Mouse (Mus musculus) WW6 (cell line): ENCODE results near the gene Chdh.
A peak's percentile ranks its signal among the peaks of the same experiment; 100 is the strongest.

Experiments
- DNase-seq: peaks from one replicate; pipeline ENCODE4 v3.0.0-alpha.2; 2013; ENCODE audit warnings: low read depth, low spot score

Gene Chdh

DNA sequence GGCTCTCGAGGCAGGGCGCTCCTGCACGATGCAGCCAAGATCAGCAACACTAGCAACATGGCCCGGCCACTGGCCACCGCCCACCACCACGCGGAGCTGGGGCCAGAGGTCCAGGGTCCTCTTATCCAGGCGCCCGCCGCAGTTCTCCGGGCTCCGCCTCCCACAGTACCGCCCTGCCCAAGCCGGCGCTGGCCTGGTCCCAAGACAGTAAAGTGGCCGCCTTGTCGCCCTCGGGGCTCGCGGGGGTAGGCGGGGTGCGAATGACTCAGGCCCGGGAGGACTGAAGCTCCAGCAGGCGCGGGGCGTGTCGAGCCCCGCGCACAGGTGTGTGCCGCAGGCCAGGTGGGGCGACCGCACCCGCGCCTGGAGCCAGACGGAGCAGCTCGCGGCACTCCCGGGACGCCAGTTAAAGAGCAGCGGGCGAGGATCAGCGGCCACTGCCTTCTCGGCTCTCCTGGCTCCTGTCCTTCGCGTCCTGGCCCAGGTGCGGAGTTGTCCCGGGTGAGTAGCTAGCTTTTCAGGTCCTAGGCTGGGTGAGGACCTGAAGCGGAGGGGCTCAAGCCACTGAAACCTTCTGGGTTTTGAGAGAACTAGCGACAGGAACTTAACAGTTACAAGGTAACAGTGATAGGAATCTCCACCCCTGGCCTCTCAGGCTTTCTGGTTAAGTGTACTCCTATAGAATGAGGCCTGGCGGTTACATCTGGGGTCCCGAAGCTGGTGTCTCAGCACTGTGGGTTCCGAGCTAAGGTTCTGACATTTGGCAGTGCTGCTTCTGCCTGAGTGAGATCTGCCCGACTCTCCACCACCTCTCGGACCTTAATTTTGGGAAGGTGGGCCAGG lies at the start of gene Chdh, which contains the start of gene Il17rb:
Chdh (plus strand) TSS at position 291 of the 843 bp plus-strand sequence.
Il17rb (minus strand) TSS at position 164 of the 843 bp plus-strand sequence.
- DNase-seq: no peak

DNA sequence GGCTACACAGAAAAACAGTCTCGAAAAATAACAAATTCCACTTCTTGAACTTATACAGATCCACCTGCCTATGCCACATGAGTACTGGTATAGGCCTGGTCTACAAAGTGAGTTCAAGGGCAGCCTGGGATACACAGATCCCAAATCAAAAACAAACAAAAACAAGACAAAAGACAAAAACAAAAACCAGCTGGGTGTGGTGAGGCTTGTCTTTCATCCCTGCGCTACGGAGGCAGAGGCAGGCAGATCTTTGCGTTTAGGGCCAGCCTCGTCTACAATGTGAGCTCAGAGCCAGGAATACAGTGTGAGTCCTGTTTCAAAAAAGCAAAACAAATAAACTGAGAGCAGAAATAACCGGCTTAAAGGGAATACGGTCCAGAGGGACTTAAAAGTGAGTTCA lies 41.2 kb upstream of the Chdh start:
- DNase-seq: no peak

- DNase-seq: peak; percentile 96
Observed at GRCm38 (mm10) chr14:29968075-29968821, 40.6 kb upstream of the Chdh start, which contains the start of gene Selenok. Gene Selenok, plus strand, starts transcription at chr14:29968308.

DNA sequence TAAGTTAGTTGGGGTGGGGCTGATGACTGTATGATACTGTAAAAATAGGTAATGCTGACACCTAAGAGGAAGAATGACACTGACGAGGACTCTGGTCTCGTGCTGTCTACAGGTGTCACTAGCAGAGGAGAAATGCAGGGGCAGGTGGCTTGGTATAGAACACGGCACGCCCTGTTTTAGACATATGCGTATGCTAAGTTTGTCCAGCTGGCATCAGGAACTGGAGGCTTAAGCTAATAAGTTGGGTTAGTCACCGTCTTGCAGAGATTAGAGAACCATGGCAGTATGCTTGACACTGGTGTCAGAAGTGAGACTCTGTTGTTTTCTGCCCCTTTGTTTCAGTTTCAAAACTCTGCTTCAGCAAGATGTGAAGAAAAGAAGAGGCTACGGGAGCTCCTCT lies 37.4 kb upstream of the Chdh start:
- no peak for DNase-seq

- DNase-seq: no peak
Observed at GRCm38 (mm10) chr14:29971993-29972392, 36.8 kb upstream of the Chdh start.

DNA sequence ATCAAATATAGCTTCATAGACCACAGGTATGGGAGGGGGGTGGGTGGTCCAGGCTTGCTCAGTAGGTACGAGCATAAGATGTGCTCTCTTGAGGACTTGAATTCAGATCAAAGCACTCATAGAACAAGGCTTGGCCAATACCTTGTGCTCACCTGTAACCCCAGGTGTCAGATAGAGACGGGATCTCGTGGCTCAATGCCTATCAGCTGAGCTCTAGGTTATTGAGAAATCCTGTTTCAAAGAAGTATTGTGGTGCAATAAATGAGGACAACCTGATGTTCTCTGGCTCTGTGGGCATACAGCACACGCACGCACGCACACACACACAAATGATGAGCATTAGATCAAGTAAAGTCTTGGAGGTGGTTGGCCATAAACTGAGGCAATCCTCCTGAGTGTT lies 31.9 kb upstream of the Chdh start:
- no peak for DNase-seq

GRCm38 (mm10) chr14:29978254-29979204 lies 30.3 kb upstream of the Chdh start, which contains the start of gene Actr8:
Gene Actr8, plus strand, starts transcription at chr14:29978337.
- peak; percentile 60 for DNase-seq

- DNase-seq: peak; percentile 13
Observed at GRCm38 (mm10) chr14:29980447-29981205, 28.2 kb upstream of the Chdh start.

- DNase-seq: no peak
Observed at GRCm38 (mm10) chr14:29986096-29986495, 22.7 kb upstream of the Chdh start.

DNA sequence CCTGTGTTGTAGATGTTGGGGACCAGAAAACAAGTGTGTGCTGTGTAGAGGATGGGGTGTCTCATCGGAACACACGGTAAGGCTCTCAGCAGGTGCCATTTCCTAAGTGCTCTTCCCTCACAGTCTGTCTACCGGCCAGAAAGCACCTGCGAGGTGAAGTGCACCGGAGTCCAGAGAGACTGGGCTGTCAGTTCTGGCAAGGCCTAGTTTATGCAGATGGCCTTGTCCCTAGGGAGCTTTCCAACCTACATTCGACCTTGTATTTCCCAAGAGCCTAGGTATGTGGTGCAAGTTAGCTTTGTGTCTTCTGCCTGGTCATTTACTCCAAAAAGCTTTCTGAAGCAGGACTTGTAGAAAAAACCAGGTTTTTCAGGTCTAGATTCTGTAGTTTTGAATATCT lies 21.5 kb upstream of the Chdh start:
- DNase-seq: no peak

DNA sequence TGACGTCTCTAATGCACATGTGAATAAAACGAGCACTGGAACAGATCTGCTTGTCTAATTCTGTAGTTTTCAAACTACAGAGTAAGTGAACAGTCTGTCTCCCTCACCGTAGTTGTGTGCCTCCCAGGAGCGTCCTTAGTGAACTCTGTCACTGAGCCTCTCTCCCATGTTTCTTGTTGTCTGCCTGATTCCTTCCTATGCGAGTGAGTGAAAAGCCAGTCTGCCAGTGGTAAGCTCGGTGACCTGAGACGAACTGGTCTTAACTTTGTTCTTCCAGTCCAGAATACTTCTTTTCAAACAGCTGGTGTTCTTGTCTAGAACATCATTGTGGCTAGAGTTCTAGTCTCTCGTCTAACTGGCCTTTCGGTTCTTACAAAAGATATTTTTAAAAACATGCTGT lies 21.1 kb upstream of the Chdh start:
- no peak for DNase-seq

- no peak for DNase-seq
Observed at GRCm38 (mm10) chr14:29988337-29988736, 20.5 kb upstream of the Chdh start.

GRCm38 (mm10) chr14:29994976-29995375 lies 13.8 kb upstream of the Chdh start:
- no peak for DNase-seq

GRCm38 (mm10) chr14:29996000-29996751 lies 12.6 kb upstream of the Chdh start:
- no peak for DNase-seq

DNA sequence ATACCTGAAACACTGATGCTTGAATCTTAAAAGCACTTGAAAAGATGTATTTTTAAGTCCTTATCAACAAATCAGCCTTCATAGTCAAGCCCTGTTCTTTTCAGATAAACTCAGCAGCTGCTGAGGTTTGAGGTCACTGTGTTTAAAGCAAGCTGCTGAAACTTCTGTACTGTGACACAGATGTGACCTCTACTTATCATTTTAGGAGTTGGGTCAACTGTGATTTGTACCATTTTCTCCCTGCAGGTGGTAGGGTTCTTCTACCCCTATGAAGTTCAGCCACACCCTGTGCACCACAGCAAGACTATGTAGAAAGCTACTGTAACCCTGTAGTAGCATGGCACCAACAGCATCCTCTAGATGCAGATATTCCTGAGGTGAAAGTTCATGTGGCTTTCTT lies 11.5 kb upstream of the Chdh start:
- DNase-seq: no peak

- DNase-seq: no peak
Observed at GRCm38 (mm10) chr14:29998747-29999474, 9.9 kb upstream of the Chdh start.

DNA sequence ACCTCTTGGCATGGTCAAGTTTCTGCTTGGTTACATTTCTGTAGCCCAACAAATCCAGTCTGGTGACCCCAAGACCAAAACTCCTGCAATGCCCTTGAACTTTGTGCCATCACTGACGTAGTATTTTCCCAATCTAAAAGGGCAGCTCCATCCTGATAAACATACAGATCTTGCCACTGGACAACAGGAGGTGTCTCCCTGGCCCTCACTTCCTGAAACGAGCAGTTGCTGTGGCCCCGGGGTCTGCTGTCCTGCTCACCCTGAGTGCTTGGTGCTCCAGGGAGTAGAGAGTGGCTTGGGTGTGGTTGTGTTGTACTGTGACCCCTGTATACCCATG lies 9.4 kb upstream of the Chdh start:
- no peak for DNase-seq

- DNase-seq: no peak
Observed at GRCm38 (mm10) chr14:30009864-30010560, 1.2 kb downstream of the Chdh start.
